Mouse (Mus musculus) stomach, embryonic 15.5 days (tissue): ENCODE measurements around the gene Grap2. TPM values are rescaled to one million over a fixed set of nuclear protein-coding genes. Genes with fewer than 3 reads are reported as not detected.
"Not testable (repeated sequence)": the region's sequence is repeated elsewhere in the genome, so short reads cannot be mapped to it uniquely, and the experiment has no call there.

Experiments
- ATAC-seq: fragments of 200-750 bp; cut with Nextera tagmentation; 2 replicates; pipeline ENCODE4 v1.8.0; 2017; ENCODE audit warnings: low read depth, moderate number of reproducible peaks, moderate TSS enrichment; ENCODE audit not compliant: insufficient read depth, low FRiP score
- H3K27ac ChIP-seq: fragments of 300-500 bp; sonication (generic); 2 replicates; pipeline ENCODE4 v1.5.1; 2015; ENCODE audit warnings: mild to moderate bottlenecking, inconsistent platforms
- H3K27me3 ChIP-seq: fragments of 300-500 bp; sonication (generic); replicated peaks from 2 replicates; pipeline ENCODE4 v1.6.1; 2015; ENCODE audit warnings: inconsistent platforms
- H3K36me3 ChIP-seq: fragments of 300-500 bp; sonication (generic); 2 replicates; pipeline ENCODE4 v1.6.1; 2015; ENCODE audit warnings: inconsistent platforms
- H3K4me1 ChIP-seq: fragments of 300-500 bp; sonication (generic); 2 replicates; pipeline ENCODE4 v1.6.1; 2015; ENCODE audit warnings: inconsistent platforms
- H3K4me2 ChIP-seq: fragments of 300-500 bp; sonication (generic); 2 replicates; pipeline ENCODE4 v1.6.1; 2015; ENCODE audit warnings: mild to moderate bottlenecking, inconsistent platforms
- H3K4me3 ChIP-seq: fragments of 300-500 bp; sonication (generic); replicated peaks from 2 replicates; pipeline ENCODE4 v1.5.1; 2015; ENCODE audit warnings: inconsistent platforms
- H3K9ac ChIP-seq: fragments of 300-500 bp; sonication (generic); 2 replicates; pipeline ENCODE4 v1.6.1; 2015; ENCODE audit warnings: inconsistent platforms
- H3K9me3 ChIP-seq: fragments of 300-500 bp; sonication (generic); 2 replicates; pipeline ENCODE4 v1.6.1; 2016; ENCODE audit warnings: inconsistent platforms
- WGBS: fragments of 180-500 bp; shearing (Covaris S2); methylation state at CpG from one replicate; pipeline ENCODE4 v1.1.7; 2015; 5-methylcytosine and 5-hydroxymethylcytosine counted together
- polyA plus RNA-seq: library from polyadenylated mRNA; unstranded; fragments of >200 nt; fragmentation: Nextera tagmentation; extraction: Ambion mirVana; gene quantifications from 2 replicates; pipeline ENCODE4 v1.2.1, GENCODE M21; 2015

Grap2 gene
- polyA plus RNA-seq, 1 experiment from 2014 or later, result 1.3 TPM

- WGBS, result 80% methylated on average over 1 of the region's 1 CpGs
- no peak for ATAC-seq
- Histone ChIP-seq H3K4me2 (no peak overlapping the region), H3K27ac (no peak overlapping the region), H3K36me3 (no peaks in the 10 kb centered on the region), H3K4me1 (no peaks in the 10 kb centered on the region), H3K27me3 (no peaks in the 10 kb centered on the region), H3K9ac (no peak overlapping the region), H3K9me3 (no peaks in the 10 kb centered on the region), H3K4me3 (no peak overlapping the region)
Measured at GRCm38 (mm10) chr15:80570226-80570625, 2.2 kb upstream of the Grap2 start.

DNA sequence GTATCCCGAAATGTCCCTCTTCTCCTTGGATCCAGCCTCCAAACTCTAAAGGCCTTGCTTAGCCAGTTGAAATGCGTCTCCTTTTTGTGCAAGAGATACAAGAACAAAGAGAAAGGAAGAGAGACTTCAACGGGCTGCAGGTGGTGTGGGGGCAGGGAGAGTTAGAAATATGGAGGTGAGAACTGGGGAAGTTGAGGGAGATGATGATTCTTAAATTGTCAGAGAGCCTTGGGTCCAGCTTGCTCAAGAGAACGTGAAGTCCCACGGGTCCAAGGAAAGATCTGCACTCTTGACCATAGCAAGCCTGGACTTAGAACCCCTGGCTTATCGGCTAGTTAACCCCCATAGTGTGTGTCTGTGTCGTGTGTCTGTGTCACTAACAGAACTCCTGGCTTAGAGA is 783 bp upstream of the Grap2 start:
- Histone ChIP-seq H3K27me3 (peaks cover under 1% of the 10 kb centered on the region; the same call in 1 of the 2 replicates), H3K4me3 (no peak overlapping the region), H3K4me1 (no peaks in the 10 kb centered on the region), H3K9ac (no peak overlapping the region), H3K36me3 (no peaks in the 10 kb centered on the region), H3K4me2 (no peak overlapping the region), H3K27ac (no peak overlapping the region), H3K9me3 (no peaks in the 10 kb centered on the region)
- WGBS, result 67% methylated on average over 7 of the region's 7 CpGs
- no peak for ATAC-seq

DNA sequence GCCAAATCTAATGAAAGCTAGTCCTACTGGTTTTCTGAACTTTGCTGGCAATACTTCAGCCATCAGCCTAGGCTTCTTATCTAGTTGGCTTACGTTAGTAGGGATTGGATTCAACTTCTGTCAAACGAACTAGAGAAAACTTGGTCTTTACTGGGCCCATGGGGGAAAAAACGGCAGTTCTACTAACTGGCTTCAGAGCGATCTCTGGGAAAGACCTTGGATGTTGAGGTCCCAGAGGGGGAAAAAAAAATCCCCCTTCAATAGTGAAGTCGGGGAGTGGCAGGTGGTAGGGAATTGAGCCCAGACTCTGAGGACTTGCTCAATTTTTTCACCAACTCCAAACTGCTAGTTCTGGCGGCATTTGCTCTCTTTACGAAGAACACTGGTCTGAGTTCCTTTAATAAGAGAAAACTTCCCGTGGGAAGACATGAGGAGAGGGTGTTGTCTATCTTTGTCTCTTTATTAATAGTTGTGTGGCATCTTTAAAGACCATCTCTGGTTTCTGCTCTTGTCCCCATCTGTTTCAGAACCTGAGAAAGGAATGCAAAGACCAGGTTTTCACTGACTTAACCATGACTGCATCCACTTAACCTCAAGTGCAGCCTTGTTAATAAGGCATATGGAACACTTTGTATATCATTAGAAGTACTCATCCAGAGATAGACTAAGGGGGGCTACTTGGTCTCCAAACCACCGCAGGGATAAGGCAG is 572 bp downstream of the Grap2 start:
- no peak overlapping the region for H3K4me2 ChIP-seq
- no peak for ATAC-seq
- no peaks in the 10 kb centered on the region for H3K9me3 ChIP-seq
- 75% methylated on average over 9 of the region's 9 CpGs for WGBS
- no peaks in the 10 kb centered on the region for H3K4me1 ChIP-seq
- no peak overlapping the region for H3K4me3 ChIP-seq
- H3K36me3 ChIP-seq, result no peaks in the 10 kb centered on the region
- peaks cover 9% of the 10 kb centered on the region; the same call in 1 of the 2 replicates for H3K27me3 ChIP-seq
- no peak overlapping the region for H3K9ac ChIP-seq
- no peak overlapping the region for H3K27ac ChIP-seq

- Histone ChIP-seq H3K9me3 (no peaks in the 10 kb centered on the region), H3K4me2 (no peak overlapping the region), H3K4me1 (no peaks in the 10 kb centered on the region), H3K4me3 (no peak overlapping the region), H3K36me3 (no peaks in the 10 kb centered on the region), H3K27me3 (peaks cover 9% of the 10 kb centered on the region; the same call in 1 of the 2 replicates), H3K9ac (no peak overlapping the region), H3K27ac (no peak overlapping the region)
- ATAC-seq, result no peak
- 88% methylated on average over 17 of the region's 17 CpGs for WGBS
Measured at GRCm38 (mm10) chr15:80574211-80575040, 2.0 kb downstream of the Grap2 start.

- Histone ChIP-seq H3K27me3 (peaks cover 9% of the 10 kb centered on the region; the same call in 1 of the 2 replicates), H3K27ac (no peak overlapping the region), H3K36me3 (no peaks in the 10 kb centered on the region), H3K4me1 (no peaks in the 10 kb centered on the region), H3K9ac (no peak overlapping the region), H3K9me3 (no peaks in the 10 kb centered on the region), H3K4me2 (no peak overlapping the region), H3K4me3 (no peak overlapping the region)
- 91% methylated on average over 13 of the region's 13 CpGs for WGBS
- ATAC-seq, result no peak
Measured at GRCm38 (mm10) chr15:80575817-80576370, 3.5 kb downstream of the Grap2 start.

DNA sequence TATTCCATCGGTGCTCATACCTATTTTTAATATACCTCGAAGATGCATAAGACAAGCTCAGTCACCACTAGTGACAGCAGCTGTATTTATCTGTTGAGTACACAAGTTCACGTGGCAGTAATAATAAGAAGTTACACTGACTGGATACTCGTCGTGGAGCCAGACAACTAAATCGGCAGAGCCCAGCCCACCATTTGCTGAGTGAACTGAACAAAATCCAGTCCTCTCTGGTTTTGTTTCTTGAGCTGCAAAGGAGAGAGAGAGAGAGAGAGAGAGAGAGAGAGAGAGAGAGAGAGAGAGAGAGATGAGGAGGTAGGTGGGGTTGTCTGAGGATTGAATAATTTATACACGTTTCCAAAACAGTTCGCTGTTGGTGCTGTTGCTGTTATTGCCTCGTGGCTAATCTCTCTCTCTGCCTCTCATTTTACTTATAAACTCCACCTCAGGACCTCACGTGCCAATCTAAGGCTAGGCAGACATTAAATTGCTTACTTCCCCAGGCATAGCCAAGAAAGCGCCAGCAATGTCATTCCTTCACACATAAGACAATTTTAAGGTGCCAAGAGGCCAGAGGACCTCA is 4.1 kb downstream of the Grap2 start:
- no peaks in the 10 kb centered on the region for H3K4me1 ChIP-seq
- no peak overlapping the region for H3K27ac ChIP-seq
- H3K27me3 ChIP-seq, result peaks cover 9% of the 10 kb centered on the region; the same call in 1 of the 2 replicates
- no peak for ATAC-seq
- H3K4me2 ChIP-seq, result no peak overlapping the region
- H3K4me3 ChIP-seq, result no peak overlapping the region
- H3K9ac ChIP-seq, result no peak overlapping the region
- no peaks in the 10 kb centered on the region for H3K9me3 ChIP-seq
- H3K36me3 ChIP-seq, result no peaks in the 10 kb centered on the region
- 72% methylated on average over 11 of the region's 11 CpGs for WGBS

- Histone ChIP-seq H3K4me3 (no peak overlapping the region), H3K27me3 (peaks cover 9% of the 10 kb centered on the region; the same call in 1 of the 2 replicates), H3K27ac (no peak overlapping the region), H3K4me1 (no peaks in the 10 kb centered on the region), H3K4me2 (no peak overlapping the region), H3K9me3 (no peaks in the 10 kb centered on the region), H3K9ac (no peak overlapping the region), H3K36me3 (no peaks in the 10 kb centered on the region)
- 29% methylated on average over 22 of the region's 22 CpGs for WGBS
- no peak for ATAC-seq
Measured at GRCm38 (mm10) chr15:80577166-80577960, 5.0 kb downstream of the Grap2 start.

GRCm38 (mm10) chr15:80579121-80579520 is 6.7 kb downstream of the Grap2 start:
- Histone ChIP-seq H3K4me1 (no peaks in the 10 kb centered on the region), H3K27me3 (peaks cover 9% of the 10 kb centered on the region; the same call in 1 of the 2 replicates), H3K9ac (no peak overlapping the region), H3K4me2 (no peak overlapping the region), H3K27ac (no peak overlapping the region), H3K36me3 (no peaks in the 10 kb centered on the region), H3K9me3 (no peaks in the 10 kb centered on the region), H3K4me3 (no peak overlapping the region)
- 49% methylated on average over 3 of the region's 3 CpGs for WGBS
- no peak for ATAC-seq

DNA sequence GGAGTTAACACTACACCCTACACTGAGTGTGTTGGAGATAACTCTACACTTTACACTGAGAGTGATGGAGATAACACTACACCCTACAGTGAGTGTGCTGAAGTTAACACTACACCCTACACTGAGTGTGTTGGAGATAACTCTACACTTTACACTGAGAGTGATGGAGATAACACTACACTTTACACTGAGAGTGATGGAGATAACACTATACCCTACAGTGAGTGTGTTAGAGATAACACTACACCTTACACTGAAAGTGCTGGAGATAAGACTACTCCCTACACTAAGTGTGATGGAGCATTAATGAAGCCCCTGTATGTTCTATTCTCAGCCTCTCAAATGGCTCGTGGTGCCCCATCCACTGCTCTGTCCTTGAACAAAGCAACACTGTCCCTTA is 8.2 kb downstream of the Grap2 start:
- not testable (repeated sequence) for H3K4me3 ChIP-seq, H3K9ac ChIP-seq, ATAC-seq, H3K9me3 ChIP-seq, H3K4me1 ChIP-seq, H3K36me3 ChIP-seq, H3K4me2 ChIP-seq, H3K27me3 ChIP-seq, H3K27ac ChIP-seq
- WGBS, result 67% methylated on average over 1 of the region's 1 CpGs

GRCm38 (mm10) chr15:80582581-80583495 is 10.4 kb downstream of the Grap2 start:
- no peaks in the 10 kb centered on the region for H3K27me3 ChIP-seq
- no peak overlapping the region for H3K9ac ChIP-seq
- no peak overlapping the region for H3K27ac ChIP-seq
- 57% methylated on average over 20 of the region's 20 CpGs for WGBS
- H3K4me2 ChIP-seq, result no peak overlapping the region
- no peak overlapping the region for H3K4me3 ChIP-seq
- no peaks in the 10 kb centered on the region for H3K4me1 ChIP-seq
- no peak for ATAC-seq
- H3K9me3 ChIP-seq, result no peaks in the 10 kb centered on the region
- no peaks in the 10 kb centered on the region for H3K36me3 ChIP-seq
